Mouse (Mus musculus) lung, adult 2 months (tissue): ENCODE data around the gene Sorbs2.

Experiments
- CTCF ChIP-seq: fragments of 200-500 bp; IDR thresholded peaks from 2 replicates; pipeline ENCODE4 v1.5.1; 2011; ENCODE audit warnings: mild to moderate bottlenecking, low read length, control low read depth; ENCODE audit not compliant: insufficient read depth
- POLR2A ChIP-seq: fragments of 200-500 bp; IDR thresholded peaks from 2 replicates; pipeline ENCODE4 v1.6.1; 2011; ENCODE audit warnings: low read depth, mild to moderate bottlenecking, control low read depth, low read length, borderline replicate concordance; ENCODE audit errors: extremely low read depth

GRCm38 (mm10) chr8:45480886-45481285 is 26.7 kb upstream of the Sorbs2 start:
- TF ChIP-seq POLR2A (no peak), CTCF (no peak)
